In the genomic region with DNA sequence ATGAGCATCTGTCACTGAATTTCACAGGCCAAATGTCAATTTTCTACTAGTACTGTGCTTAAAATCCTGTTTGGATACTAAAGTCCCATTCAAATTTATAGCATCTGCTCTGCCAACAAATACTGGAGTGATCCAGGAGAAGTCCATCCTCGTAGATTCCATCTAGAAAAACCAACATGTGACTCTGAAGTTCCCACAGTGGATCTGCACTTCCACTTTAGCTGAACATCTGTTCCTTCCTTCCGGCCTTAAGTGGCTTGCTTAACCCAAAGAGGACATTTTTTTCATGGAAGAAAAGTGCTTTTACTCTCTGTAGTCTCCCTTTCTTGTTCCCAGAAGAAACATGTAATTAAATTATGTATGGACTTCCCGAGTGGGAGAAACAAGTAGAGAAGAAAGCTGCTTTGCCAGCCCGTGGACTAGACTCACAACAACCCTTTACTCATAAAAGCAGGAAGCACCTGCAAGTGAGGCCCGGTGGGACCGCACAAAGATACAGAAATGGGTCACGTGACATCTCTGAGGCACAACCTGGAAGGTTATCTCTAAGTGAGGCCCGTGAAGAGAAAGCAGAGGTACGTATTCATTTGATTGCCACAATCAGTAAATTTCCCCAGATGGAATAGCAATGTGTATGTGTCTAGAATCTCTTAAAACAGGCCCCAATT, we compare ENCODE assay signal across 13 mouse cellular contexts. TPM values are rescaled to one million over a fixed set of nuclear protein-coding genes. Genes with fewer than 3 reads are reported as not detected.
A peak's percentile ranks its signal among the peaks of the same experiment; 100 is the strongest.
DNase-seq lines count a peak whose midpoint lies in the region.
"Had no signal": no experiment of that assay in that cellular context is flagged by ENCODE, and none has a peak within 500 bp of the region (broad histone marks: within the 10 kb centered on the region; RNA-seq: fewer than 3 reads in every experiment).

No protein-coding gene starts in this region.

- 0 out of 2 replicates have a peak, but pooled peaks cover 5% of the 10 kb centered on the region for H3K4me1 ChIP-seq in brown adipose tissue, adult 24 weeks (ENCODE audit: control insufficient read depth, insufficient read depth, insufficient read length, low read length)

- peak; percentile 3 for DNase-seq in spleen, adult 12 weeks (ENCODE audit: low spot score)
- DNase-seq in spleen, postnatal 14 days (ENCODE audit: low spot score in 2 of 2): no peak
- DNase-seq in naive thymus-derived CD4-positive, alpha-beta T cell, adult 2 months (ENCODE audit: low read depth): peak; percentile 50
- peak; percentile 40 to 61 for DNase-seq in thymus, postnatal 36 days
- DNase-seq in layer of hippocampus, postnatal 36 days: no peak
- no peak for DNase-seq in ovary, postnatal 36 days (ENCODE audit: low spot score)
- DNase-seq in adrenal gland, postnatal 10 days: no peak
- DNase-seq: adrenal gland, postnatal 25 days; cerebellum, adult 11-12 months; kidney, adult 2 months; kidney, postnatal 4 days; liver, embryonic 13.5 days had no signal

- peak overlapping the region; percentile 16; the same call in 1 of the 2 replicates for H3K27ac ChIP-seq in brown adipose tissue, adult 24 weeks (replicated peaks; ENCODE audit: low read depth, low read length)
- H3K27ac ChIP-seq: liver, embryonic 13.5 days had no signal

- no peak overlapping the region for H3K4me3 ChIP-seq in brown adipose tissue, adult 24 weeks (ENCODE audit: insufficient read depth, low read depth, low read length)
- H3K4me3 ChIP-seq: liver, embryonic 13.5 days had no signal

RNA-seq across cellular contexts. Expression of gene Dnajc13, which starts 18.8 kb away (rescaled TPM):
- 22.8 and 33.7 TPM in 2 replicates for polyA plus RNA-seq in brown adipose tissue, adult 24 weeks (2012; ENCODE audit: insufficient read depth, insufficient read length, missing spikeins)
- 10 to 100 TPM; 61.7 to 70.3 TPM for total RNA-seq in layer of hippocampus, postnatal 36 days (2021)
- 10 to 100 TPM; 40.5 to 58.5 TPM for total RNA-seq in adrenal gland, postnatal 10 days (2021)

Comparison
In these comparisons a context has a peak if more than half of its experiments do, and no peak if none do; other contexts are left out.
1. DNase-seq: peak in spleen, adult 12 weeks (single experiment), naive thymus-derived CD4-positive, alpha-beta T cell, adult 2 months (single experiment) and thymus, postnatal 36 days (2 of 2); none in spleen, postnatal 14 days (0 of 2), layer of hippocampus, postnatal 36 days (0 of 2), ovary, postnatal 36 days (single experiment) and adrenal gland, postnatal 10 days (single experiment).